Mouse (Mus musculus): ENCODE results near the gene Mylk. TPM values are rescaled to one million over a fixed set of nuclear protein-coding genes. Genes with fewer than 3 reads are reported as not detected.

Gene Mylk
- polyA plus RNA-seq, 1 experiment, result 1.3 TPM

- H3K27ac ChIP-seq (ENCODE audit: insufficient read depth, low read depth, low read length), result no peak overlapping the region
- peaks cover 6% of the 10 kb centered on the region for H3K4me1 ChIP-seq (ENCODE audit: control insufficient read depth, insufficient read depth, low read length)
- no peak overlapping the region for H3K4me3 ChIP-seq (ENCODE audit: insufficient read depth, low read length)
- TF ChIP-seq POLR2A (IDR thresholded peaks at IDR 0.05; ENCODE audit: borderline replicate concordance, low read depth, low read length) (no peak), CTCF (IDR thresholded peaks at IDR 0.05; ENCODE audit: low read depth, low read length) (no peak)
These were observed 218.0 kb downstream of the Mylk start for GRCm38 (mm10) chr16:34963008-34963407.

DNA sequence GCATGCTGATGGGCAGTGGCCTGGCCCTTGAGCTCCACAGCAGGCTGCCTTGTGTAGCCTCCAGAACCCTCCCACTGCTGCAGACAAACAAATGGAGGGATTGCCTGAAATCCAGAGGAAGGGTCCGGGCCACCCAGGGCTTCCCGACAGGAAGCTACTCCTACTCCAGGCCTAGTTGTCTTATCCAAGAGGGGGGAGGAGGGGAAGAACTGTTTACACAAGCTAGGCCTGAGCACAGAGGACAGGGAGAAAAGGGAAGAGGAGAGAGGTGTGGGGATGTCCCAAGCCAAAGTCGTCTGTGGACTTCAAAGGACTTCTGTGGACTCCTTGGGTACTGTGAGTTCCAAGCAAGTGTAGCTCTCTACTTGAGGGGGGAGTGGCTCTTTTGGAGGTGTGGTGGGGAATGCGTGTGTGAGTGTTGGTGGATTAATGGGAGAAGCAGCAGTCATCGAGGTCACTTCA is 221.6 kb downstream of the Mylk start:
- H3K4me3 ChIP-seq (ENCODE audit: insufficient read depth, low read length), result no peak overlapping the region
- H3K4me1 ChIP-seq (ENCODE audit: control insufficient read depth, insufficient read depth, low read length), result no peaks in the 10 kb centered on the region
- TF ChIP-seq POLR2A (IDR thresholded peaks at IDR 0.05; ENCODE audit: borderline replicate concordance, low read depth, low read length) (no peak), CTCF (IDR thresholded peaks at IDR 0.05; ENCODE audit: low read depth, low read length) (no peak)
- H3K27ac ChIP-seq (ENCODE audit: insufficient read depth, low read depth, low read length), result no peak overlapping the region

DNA sequence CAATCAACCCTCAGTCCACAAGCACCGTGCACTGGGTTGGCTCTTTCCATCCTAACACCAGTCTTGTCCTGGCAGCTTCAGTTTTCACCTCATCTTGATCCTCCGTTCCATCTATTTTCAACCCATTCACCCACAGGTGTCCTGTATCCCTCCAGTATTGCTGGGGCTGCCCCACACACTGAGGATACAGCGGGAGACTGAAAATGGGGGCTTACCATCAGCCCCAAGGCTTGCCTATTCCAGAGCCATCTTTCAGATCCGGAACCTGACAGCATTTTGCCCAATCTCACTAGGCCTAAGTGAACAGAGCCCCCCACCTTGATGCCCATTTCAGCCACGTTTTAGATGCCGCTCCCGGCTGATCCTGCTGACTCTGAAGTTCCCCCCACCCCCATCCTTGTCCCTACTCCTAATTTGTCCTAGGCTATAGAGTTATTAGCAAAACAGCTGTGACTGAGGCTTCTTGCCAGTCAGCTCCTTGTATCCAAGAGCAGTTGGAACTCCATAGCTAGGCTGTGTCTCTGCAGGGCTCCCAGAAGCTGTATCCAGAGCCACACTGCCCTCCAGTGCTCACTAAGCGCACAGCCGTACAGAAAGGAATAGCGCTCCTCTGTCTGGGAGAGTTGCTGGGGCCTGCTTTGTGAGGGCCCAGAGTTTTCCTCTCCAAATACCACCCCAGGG is 222.2 kb downstream of the Mylk start:
- Histone ChIP-seq H3K4me3 (ENCODE audit: insufficient read depth, low read length) (no peak overlapping the region), H3K27ac (ENCODE audit: insufficient read depth, low read depth, low read length) (no peak overlapping the region), H3K4me1 (ENCODE audit: control insufficient read depth, insufficient read depth, low read length) (no peaks in the 10 kb centered on the region)
- TF ChIP-seq POLR2A (IDR thresholded peaks at IDR 0.05; ENCODE audit: borderline replicate concordance, low read depth, low read length), result no peak
- TF ChIP-seq CTCF (IDR thresholded peaks at IDR 0.05; ENCODE audit: low read depth, low read length), result peak; percentile 69

- no peak overlapping the region for H3K4me3 ChIP-seq (ENCODE audit: insufficient read depth, low read length)
- H3K4me1 ChIP-seq (ENCODE audit: control insufficient read depth, insufficient read depth, low read length), result no peaks in the 10 kb centered on the region
- TF ChIP-seq CTCF (IDR thresholded peaks at IDR 0.05; ENCODE audit: low read depth, low read length), result no peak
- TF ChIP-seq POLR2A (IDR thresholded peaks at IDR 0.05; ENCODE audit: borderline replicate concordance, low read depth, low read length), result no peak
- no peak overlapping the region for H3K27ac ChIP-seq (ENCODE audit: insufficient read depth, low read depth, low read length)
These were observed 223.2 kb downstream of the Mylk start for GRCm38 (mm10) chr16:34968181-34968580.

GRCm38 (mm10) chr16:34972471-34972870 is 227.5 kb downstream of the Mylk start:
- Histone ChIP-seq H3K27ac (ENCODE audit: insufficient read depth, low read depth, low read length) (no peak overlapping the region), H3K4me1 (ENCODE audit: control insufficient read depth, insufficient read depth, low read length) (no peaks in the 10 kb centered on the region), H3K4me3 (ENCODE audit: insufficient read depth, low read length) (no peak overlapping the region)
- TF ChIP-seq POLR2A (IDR thresholded peaks at IDR 0.05; ENCODE audit: borderline replicate concordance, low read depth, low read length), result no peak
- no peak for TF ChIP-seq CTCF (IDR thresholded peaks at IDR 0.05; ENCODE audit: low read depth, low read length)

GRCm38 (mm10) chr16:34975544-34975943 is 230.5 kb downstream of the Mylk start:
- Histone ChIP-seq H3K4me3 (ENCODE audit: insufficient read depth, low read length) (no peak overlapping the region), H3K4me1 (ENCODE audit: control insufficient read depth, insufficient read depth, low read length) (no peaks in the 10 kb centered on the region), H3K27ac (ENCODE audit: insufficient read depth, low read depth, low read length) (no peak overlapping the region)
- no peak for TF ChIP-seq CTCF (IDR thresholded peaks at IDR 0.05; ENCODE audit: low read depth, low read length)
- no peak for TF ChIP-seq POLR2A (IDR thresholded peaks at IDR 0.05; ENCODE audit: borderline replicate concordance, low read depth, low read length)

GRCm38 (mm10) chr16:34976630-34977029 is 231.6 kb downstream of the Mylk start:
- no peak overlapping the region for H3K4me3 ChIP-seq (ENCODE audit: insufficient read depth, low read length)
- no peaks in the 10 kb centered on the region for H3K4me1 ChIP-seq (ENCODE audit: control insufficient read depth, insufficient read depth, low read length)
- no peak overlapping the region for H3K27ac ChIP-seq (ENCODE audit: insufficient read depth, low read depth, low read length)
- no peak for TF ChIP-seq POLR2A (IDR thresholded peaks at IDR 0.05; ENCODE audit: borderline replicate concordance, low read depth, low read length)
- peak; percentile 13; the same call in 1 of the 2 replicates for TF ChIP-seq CTCF (IDR thresholded peaks at IDR 0.05; ENCODE audit: low read depth, low read length)

GRCm38 (mm10) chr16:34978018-34978417 is 233.0 kb downstream of the Mylk start:
- Histone ChIP-seq H3K27ac (ENCODE audit: insufficient read depth, low read depth, low read length) (no peak overlapping the region), H3K4me1 (ENCODE audit: control insufficient read depth, insufficient read depth, low read length) (no peaks in the 10 kb centered on the region), H3K4me3 (ENCODE audit: insufficient read depth, low read length) (no peak overlapping the region)
- TF ChIP-seq POLR2A (IDR thresholded peaks at IDR 0.05; ENCODE audit: borderline replicate concordance, low read depth, low read length), result no peak
- TF ChIP-seq CTCF (IDR thresholded peaks at IDR 0.05; ENCODE audit: low read depth, low read length), result no peak

- no peak overlapping the region for H3K27ac ChIP-seq (ENCODE audit: insufficient read depth, low read depth, low read length)
- H3K4me1 ChIP-seq (ENCODE audit: control insufficient read depth, insufficient read depth, low read length), result no peaks in the 10 kb centered on the region
- no peak overlapping the region for H3K4me3 ChIP-seq (ENCODE audit: insufficient read depth, low read length)
- TF ChIP-seq POLR2A (IDR thresholded peaks at IDR 0.05; ENCODE audit: borderline replicate concordance, low read depth, low read length) (no peak), CTCF (IDR thresholded peaks at IDR 0.05; ENCODE audit: low read depth, low read length) (no peak)
These were observed 236.0 kb downstream of the Mylk start for GRCm38 (mm10) chr16:34981009-34981408.

GRCm38 (mm10) chr16:34984203-34985030 is 239.4 kb downstream of the Mylk start:
- TF ChIP-seq POLR2A (IDR thresholded peaks at IDR 0.05; ENCODE audit: borderline replicate concordance, low read depth, low read length) (no peak), CTCF (IDR thresholded peaks at IDR 0.05; ENCODE audit: low read depth, low read length) (no peak)
- no peak overlapping the region for H3K27ac ChIP-seq (ENCODE audit: insufficient read depth, low read depth, low read length)
- no peak overlapping the region for H3K4me3 ChIP-seq (ENCODE audit: insufficient read depth, low read length)
- H3K4me1 ChIP-seq (ENCODE audit: control insufficient read depth, insufficient read depth, low read length), result no peaks in the 10 kb centered on the region
